Mouse (Mus musculus): ENCODE measurements around the gene AI661453. TPM values are rescaled to one million over a fixed set of nuclear protein-coding genes. Genes with fewer than 3 reads are reported as not detected.
"Not testable (repeated sequence)": the region's sequence is repeated elsewhere in the genome, so short reads cannot be mapped to it uniquely, and the experiment has no call there.

AI661453 gene
- polyA plus RNA-seq, 1 experiment from 2014 or later = 0.55 TPM

- H3K4me1 ChIP-seq (replicated peaks) = no peaks in the 10 kb centered on the region
- 0 out of 2 replicates have a peak, but pooled peaks cover 10% of the 10 kb centered on the region for H3K27me3 ChIP-seq
- H3K4me3 ChIP-seq (replicated peaks) = no peak overlapping the region
- no peak overlapping the region for H3K27ac ChIP-seq
- H3K9ac ChIP-seq (replicated peaks) = no peak overlapping the region
- WGBS = 85% methylated on average over 3 of the region's 3 CpGs
- no peak for ATAC-seq (ENCODE audit: insufficient number of reproducible peaks, insufficient read depth, low FRiP score, low TSS enrichment, low read depth)
- no peaks in the 10 kb centered on the region for H3K9me3 ChIP-seq
- no peak overlapping the region for H3K4me2 ChIP-seq
- H3K36me3 ChIP-seq = no peaks in the 10 kb centered on the region
Measured at GRCm38 (mm10) chr17:47421566-47421965, 14.8 kb upstream of the AI661453 start.

DNA sequence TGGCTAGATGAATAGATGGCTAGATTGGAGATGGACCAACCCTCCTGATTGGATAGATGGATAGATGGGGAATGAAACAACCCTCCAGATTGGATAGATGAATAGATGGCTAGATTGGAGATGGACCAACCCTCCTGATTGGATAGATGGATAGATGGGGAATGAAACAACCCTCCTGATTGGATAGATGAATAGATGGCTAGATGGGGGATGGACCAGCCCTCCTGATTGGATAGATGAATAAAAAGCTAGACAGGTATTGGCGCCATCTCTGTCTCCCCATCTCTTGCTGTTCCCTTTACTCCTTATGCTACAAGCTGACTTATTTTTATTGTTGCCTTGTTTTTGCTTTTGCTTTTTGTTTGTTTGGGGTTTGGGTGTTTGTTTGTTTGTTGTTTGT, 13.8 kb upstream of the AI661453 start:
- H3K36me3 ChIP-seq; H3K27ac ChIP-seq; H3K9me3 ChIP-seq; ATAC-seq (ENCODE audit: insufficient number of reproducible peaks, insufficient read depth, low FRiP score, low TSS enrichment, low read depth); H3K4me2 ChIP-seq; H3K9ac ChIP-seq (replicated peaks); H3K4me3 ChIP-seq (replicated peaks); H3K4me1 ChIP-seq (replicated peaks): not testable (repeated sequence)
- WGBS = 97% methylated on average over 1 of the region's 1 CpGs
- peaks cover 15% of the 10 kb centered on the region; the same call in 1 of the 2 replicates for H3K27me3 ChIP-seq

DNA sequence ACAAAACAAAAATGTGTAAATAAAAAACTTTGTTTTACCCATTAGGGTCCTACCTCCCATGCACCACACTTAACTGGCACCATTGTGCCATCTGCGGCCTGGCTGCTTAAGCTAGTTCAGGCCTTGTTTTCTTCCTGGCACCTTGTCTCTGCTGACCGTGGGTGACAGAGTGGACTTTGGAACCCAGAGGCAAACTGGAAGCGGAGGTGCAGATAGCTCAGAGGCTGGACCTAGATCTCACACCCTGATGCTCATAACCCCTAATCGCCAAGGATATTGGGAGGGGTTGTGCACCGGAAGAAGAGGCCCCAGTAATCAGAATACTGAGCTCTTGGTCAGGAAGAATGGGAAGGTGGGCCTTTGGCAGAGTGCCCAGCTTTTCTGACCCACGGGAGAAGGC, 12.2 kb upstream of the AI661453 start:
- no peaks in the 10 kb centered on the region for H3K9me3 ChIP-seq
- no peaks in the 10 kb centered on the region for H3K4me1 ChIP-seq (replicated peaks)
- no peaks in the 10 kb centered on the region for H3K36me3 ChIP-seq
- 78% methylated on average over 6 of the region's 6 CpGs for WGBS
- no peak overlapping the region for H3K9ac ChIP-seq (replicated peaks)
- H3K4me3 ChIP-seq (replicated peaks) = no peak overlapping the region
- H3K27ac ChIP-seq = no peak overlapping the region
- H3K4me2 ChIP-seq = no peak overlapping the region
- H3K27me3 ChIP-seq = peaks cover 24% of the 10 kb centered on the region
- ATAC-seq (ENCODE audit: insufficient number of reproducible peaks, insufficient read depth, low FRiP score, low TSS enrichment, low read depth) = no peak

GRCm38 (mm10) chr17:47427316-47427715, 9.1 kb upstream of the AI661453 start:
- WGBS = 69% methylated on average over 6 of the region's 6 CpGs
- Histone ChIP-seq H3K27me3 (peaks cover 35% of the 10 kb centered on the region), H3K4me2 (no peak overlapping the region), H3K4me3 (replicated peaks) (no peak overlapping the region), H3K4me1 (replicated peaks) (no peaks in the 10 kb centered on the region), H3K36me3 (no peaks in the 10 kb centered on the region), H3K27ac (no peak overlapping the region), H3K9ac (replicated peaks) (no peak overlapping the region), H3K9me3 (no peaks in the 10 kb centered on the region)
- ATAC-seq (ENCODE audit: insufficient number of reproducible peaks, insufficient read depth, low FRiP score, low TSS enrichment, low read depth) = no peak

DNA sequence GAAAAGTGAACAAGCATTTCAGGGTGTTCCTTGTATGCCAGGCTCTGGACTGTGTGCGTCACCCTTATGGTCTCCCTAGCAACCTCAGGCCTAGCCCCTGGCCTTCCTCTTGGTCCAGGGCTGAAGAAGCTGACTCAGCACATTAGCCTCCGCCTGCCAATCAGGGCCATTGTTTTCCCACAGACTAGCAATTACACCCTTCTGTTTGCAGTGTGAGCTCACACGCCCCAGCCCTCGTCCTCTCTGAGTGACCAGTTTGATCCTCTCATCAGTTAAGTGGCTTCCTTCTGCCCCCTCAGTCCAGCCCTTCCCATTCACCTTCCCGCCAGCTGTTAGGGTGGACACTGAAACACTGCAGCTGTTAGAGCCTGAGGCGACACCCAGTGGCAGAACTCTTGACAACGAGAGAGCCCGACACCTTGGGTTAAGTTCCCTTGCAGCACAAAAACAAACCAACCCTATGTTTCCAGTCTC, 7.5 kb upstream of the AI661453 start:
- WGBS = 15% methylated on average over 8 of the region's 8 CpGs
- Histone ChIP-seq H3K9me3 (no peaks in the 10 kb centered on the region), H3K27me3 (peaks cover 35% of the 10 kb centered on the region), H3K4me2 (peak overlapping the region; percentile 11; the same call in 1 of the 2 replicates), H3K36me3 (no peaks in the 10 kb centered on the region), H3K4me3 (replicated peaks) (no peak overlapping the region), H3K4me1 (replicated peaks) (no peaks in the 10 kb centered on the region), H3K27ac (no peak overlapping the region), H3K9ac (replicated peaks) (no peak overlapping the region)
- 0 out of 2 replicates have a peak, but pooled peaks have one; percentile 66 for ATAC-seq (ENCODE audit: insufficient number of reproducible peaks, insufficient read depth, low FRiP score, low TSS enrichment, low read depth)

- H3K9ac ChIP-seq (replicated peaks) = no peak overlapping the region
- H3K27ac ChIP-seq = no peak overlapping the region
- no peaks in the 10 kb centered on the region for H3K36me3 ChIP-seq
- H3K4me2 ChIP-seq = no peak overlapping the region
- no peaks in the 10 kb centered on the region for H3K9me3 ChIP-seq
- no peaks in the 10 kb centered on the region for H3K4me1 ChIP-seq (replicated peaks)
- H3K4me3 ChIP-seq (replicated peaks) = no peak overlapping the region
- no peak for ATAC-seq (ENCODE audit: insufficient number of reproducible peaks, insufficient read depth, low FRiP score, low TSS enrichment, low read depth)
- WGBS = 70% methylated on average over 5 of the region's 5 CpGs
- H3K27me3 ChIP-seq = peaks cover 45% of the 10 kb centered on the region
Measured at GRCm38 (mm10) chr17:47430815-47431214, 5.6 kb upstream of the AI661453 start.

GRCm38 (mm10) chr17:47436907-47437547, 612 bp downstream of the AI661453 start, which contains the start of gene 1700001C19Rik:
Gene 1700001C19Rik, minus strand, starts transcription at chr17:47437376.
- Histone ChIP-seq H3K9me3 (no peaks in the 10 kb centered on the region), H3K4me2 (peak within 1 kb of the TSS; percentile 79), H3K27me3 (peaks cover 62% of the 10 kb centered on the region), H3K27ac (0 out of 2 replicates have a peak within 1 kb of the TSS, but pooled peaks have one; percentile 17), H3K36me3 (no peaks in the 10 kb centered on the region), H3K4me1 (replicated peaks) (peaks cover 24% of the 10 kb centered on the region), H3K4me3 (replicated peaks) (peak within 1 kb of the TSS; percentile 43), H3K9ac (replicated peaks) (peak within 1 kb of the TSS; percentile 45; the same call in 1 of the 2 replicates)
- 2% methylated on average over 23 of the region's 25 CpGs for WGBS
- no peak for ATAC-seq (ENCODE audit: insufficient number of reproducible peaks, insufficient read depth, low FRiP score, low TSS enrichment, low read depth)

- no peaks in the 10 kb centered on the region for H3K9me3 ChIP-seq
- peaks cover 24% of the 10 kb centered on the region for H3K4me1 ChIP-seq (replicated peaks)
- no peak for ATAC-seq (ENCODE audit: insufficient number of reproducible peaks, insufficient read depth, low FRiP score, low TSS enrichment, low read depth)
- H3K9ac ChIP-seq (replicated peaks) = no peak overlapping the region
- 63% methylated on average over 6 of the region's 6 CpGs for WGBS
- peaks cover 62% of the 10 kb centered on the region for H3K27me3 ChIP-seq
- no peak overlapping the region for H3K4me3 ChIP-seq (replicated peaks)
- no peaks in the 10 kb centered on the region for H3K36me3 ChIP-seq
- no peak overlapping the region for H3K4me2 ChIP-seq
- H3K27ac ChIP-seq = no peak overlapping the region
Measured at GRCm38 (mm10) chr17:47438611-47439010, 2.2 kb downstream of the AI661453 start.

DNA sequence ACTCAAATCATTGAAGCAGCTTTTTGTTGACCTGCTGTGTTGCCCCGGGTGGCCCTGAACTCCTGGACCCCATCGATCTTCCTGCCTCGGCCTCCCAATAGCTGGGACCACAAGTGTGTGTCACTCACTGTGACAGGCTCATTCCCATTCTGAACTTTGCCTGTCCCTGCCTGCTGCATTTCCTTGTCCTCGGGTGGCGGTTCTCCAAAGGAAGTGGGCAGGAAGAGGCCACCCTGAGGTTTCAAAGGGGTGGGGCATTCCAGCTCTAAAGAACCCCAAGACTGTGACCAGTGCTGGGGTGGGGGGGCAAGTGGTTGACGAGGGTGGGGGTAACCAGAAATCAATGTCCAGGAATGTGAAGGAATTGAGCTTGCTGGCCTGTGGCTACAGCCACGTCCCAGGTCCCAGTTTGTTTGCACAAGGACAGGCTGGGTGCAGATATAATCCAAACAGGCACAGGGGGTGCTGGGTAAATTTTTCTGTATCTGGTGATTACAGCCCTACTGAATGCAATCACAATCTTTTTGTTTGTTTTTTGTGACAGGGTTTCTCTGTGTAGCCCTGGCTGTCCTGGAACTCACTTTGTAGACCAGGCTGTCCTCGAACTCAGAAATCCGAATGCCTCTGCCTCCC, 3.1 kb downstream of the AI661453 start:
- Histone ChIP-seq H3K4me1 (replicated peaks) (peaks cover 24% of the 10 kb centered on the region), H3K4me3 (replicated peaks) (no peak overlapping the region), H3K27ac (no peak overlapping the region), H3K27me3 (peaks cover 62% of the 10 kb centered on the region), H3K9ac (replicated peaks) (no peak overlapping the region), H3K9me3 (no peaks in the 10 kb centered on the region), H3K36me3 (no peaks in the 10 kb centered on the region), H3K4me2 (no peak overlapping the region)
- ATAC-seq (ENCODE audit: insufficient number of reproducible peaks, insufficient read depth, low FRiP score, low TSS enrichment, low read depth) = no peak
- WGBS = 40% methylated on average over 9 of the region's 9 CpGs

GRCm38 (mm10) chr17:47440359-47440890, 4.0 kb downstream of the AI661453 start:
- Histone ChIP-seq H3K27ac (no peak overlapping the region), H3K4me3 (replicated peaks) (no peak overlapping the region), H3K4me1 (replicated peaks) (peaks cover 24% of the 10 kb centered on the region), H3K4me2 (peak overlapping the region; percentile 15; the same call in 1 of the 2 replicates), H3K27me3 (peaks cover 54% of the 10 kb centered on the region), H3K9me3 (no peaks in the 10 kb centered on the region), H3K9ac (replicated peaks) (no peak overlapping the region), H3K36me3 (no peaks in the 10 kb centered on the region)
- no peak for ATAC-seq (ENCODE audit: insufficient number of reproducible peaks, insufficient read depth, low FRiP score, low TSS enrichment, low read depth)
- 8% methylated on average over 9 of the region's 9 CpGs for WGBS

DNA sequence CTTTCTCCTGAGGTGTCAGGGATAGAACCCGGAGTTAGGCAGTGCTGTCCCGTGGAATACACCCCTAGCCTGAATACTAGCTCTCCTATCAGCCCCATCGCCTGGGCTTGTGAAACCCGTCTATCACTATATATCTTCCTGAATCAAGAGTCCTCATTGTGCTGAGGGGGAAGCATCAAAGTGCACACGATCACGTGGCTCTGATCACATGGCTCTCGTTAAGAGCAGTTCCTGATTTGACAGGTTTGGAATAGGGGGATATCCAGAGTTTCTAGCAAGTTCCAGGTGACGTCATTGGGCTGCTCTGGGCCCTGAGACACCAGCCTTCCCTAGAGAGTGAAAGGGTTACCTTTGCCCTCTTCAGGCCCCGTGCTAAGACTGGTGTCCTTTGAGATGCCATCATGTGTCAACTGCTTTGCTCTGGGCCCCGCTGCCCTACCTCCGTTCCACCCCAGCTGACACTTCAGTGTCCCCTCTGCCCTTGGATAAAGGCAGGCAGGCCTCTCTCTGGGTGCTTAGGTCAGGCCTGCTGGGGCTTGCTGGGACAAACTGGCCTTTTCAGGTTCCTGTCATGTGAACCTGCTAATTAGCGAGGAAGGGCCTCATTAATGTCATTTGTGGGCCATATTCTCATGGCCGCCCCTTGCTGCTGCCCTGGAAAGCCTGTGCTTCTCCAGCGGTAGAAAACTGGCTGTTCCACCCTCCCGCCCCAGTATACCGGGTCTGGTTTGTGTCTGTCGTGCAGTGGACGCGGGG, 5.1 kb downstream of the AI661453 start:
- H3K4me1 ChIP-seq (replicated peaks) = peaks cover 21% of the 10 kb centered on the region
- no peaks in the 10 kb centered on the region for H3K9me3 ChIP-seq
- ATAC-seq (ENCODE audit: insufficient number of reproducible peaks, insufficient read depth, low FRiP score, low TSS enrichment, low read depth) = no peak
- 56% methylated on average over 19 of the region's 19 CpGs for WGBS
- H3K27ac ChIP-seq = no peak overlapping the region
- H3K36me3 ChIP-seq = no peaks in the 10 kb centered on the region
- peaks cover 45% of the 10 kb centered on the region for H3K27me3 ChIP-seq
- no peak overlapping the region for H3K4me2 ChIP-seq
- no peak overlapping the region for H3K4me3 ChIP-seq (replicated peaks)
- no peak overlapping the region for H3K9ac ChIP-seq (replicated peaks)
